Mouse (Mus musculus) MEL (cell line): ENCODE results near the gene Ly6g6d.

Experiments
- ELF1 ChIP-seq: IDR thresholded peaks from 2 replicates; pipeline ENCODE4 v1.6.1; 2014; ENCODE audit warnings: low read depth, mild to moderate bottlenecking, inconsistent platforms, low read length, improper control_type of control experiment, moderate library complexity
- GABPA ChIP-seq: IDR thresholded peaks from 2 replicates; pipeline ENCODE4 v1.6.1; 2012; ENCODE audit warnings: low read depth, mild to moderate bottlenecking, inconsistent platforms, low read length, improper control_type of control experiment, moderate library complexity
- POLR2AphosphoS2 ChIP-seq: IDR thresholded peaks from 2 replicates; pipeline ENCODE4 v1.6.1; 2011; ENCODE audit warnings: low read length, improper control_type of control experiment
- USF1 ChIP-seq: IDR thresholded peaks from 2 replicates; pipeline ENCODE4 v1.6.1; 2014; ENCODE audit warnings: low read depth, mild to moderate bottlenecking, inconsistent platforms, low read length, improper control_type of control experiment, moderate library complexity
- USF2 ChIP-seq, 2 experiments: IDR thresholded peaks; 2 replicates each; pipeline ENCODE4 v1.6.1; 2011 to 2012; ENCODE audit warnings: improper control_type of control experiment in 2 of 2, low read length in 2 of 2, borderline replicate concordance in 1 of 2, inconsistent platforms in 1 of 2, low read depth in 1 of 2, mild to moderate bottlenecking in 1 of 2; ENCODE audit not compliant: insufficient read depth in 1 of 2

- no peak for TF ChIP-seq ELF1
- TF ChIP-seq USF2 (IDR thresholded peaks at IDR 0.05; ENCODE audit: borderline replicate concordance in 1 of 2, insufficient read depth in 1 of 2, low read depth in 1 of 2, low read length in 2 of 2), result no peak
- 0 out of 2 replicates have a peak, but pooled peaks have one; percentile 47 for TF ChIP-seq USF1
- no peak for TF ChIP-seq GABPA
- peak; percentile 88; the same call in 1 of the 2 replicates for TF ChIP-seq POLR2AphosphoS2
Observed at GRCm38 (mm10) chr17:35088825-35089644, 11.2 kb upstream of the Ly6g6d start, which contains the start of gene Abhd16a.
